Mouse (Mus musculus) limb, embryonic 15.5 days (tissue): ENCODE data around the gene Pde9a. TPM values are rescaled to one million over a fixed set of nuclear protein-coding genes. Genes with fewer than 3 reads are reported as not detected.
"Not testable (repeated sequence)": the region's sequence is repeated elsewhere in the genome, so short reads cannot be mapped to it uniquely, and the experiment has no call there.

ENCODE experiments used
- ATAC-seq: fragments of 200-750 bp; cut with Nextera tagmentation; 2 replicates; pipeline ENCODE4 v1.8.0; 2017; ENCODE audit warnings: low read depth, moderate TSS enrichment; ENCODE audit not compliant: insufficient number of reproducible peaks, low FRiP score, low TSS enrichment
- H3K27ac ChIP-seq: fragments of 300-500 bp; sonication (generic); 2 replicates; pipeline ENCODE4 v1.5.1; 2015; ENCODE audit warnings: moderate library complexity, mild to moderate bottlenecking, inconsistent platforms
- H3K27me3 ChIP-seq: fragments of 300-500 bp; sonication (generic); 2 replicates; pipeline ENCODE4 v1.6.1; 2015; ENCODE audit warnings: inconsistent platforms
- H3K36me3 ChIP-seq: fragments of 300-500 bp; sonication (generic); 2 replicates; pipeline ENCODE4 v1.6.1; 2015; ENCODE audit warnings: inconsistent platforms
- H3K4me1 ChIP-seq: fragments of 300-500 bp; sonication (generic); 2 replicates; pipeline ENCODE4 v1.6.1; 2015; ENCODE audit warnings: inconsistent platforms
- H3K4me2 ChIP-seq: fragments of 300-500 bp; sonication (generic); 2 replicates; pipeline ENCODE4 v1.6.1; 2015; ENCODE audit warnings: mild to moderate bottlenecking, inconsistent platforms
- H3K4me3 ChIP-seq: fragments of 300-500 bp; sonication (generic); 2 replicates; pipeline ENCODE4 v1.5.1; 2015; ENCODE audit warnings: mild to moderate bottlenecking, inconsistent platforms
- H3K9ac ChIP-seq: fragments of 300-500 bp; sonication (generic); 2 replicates; pipeline ENCODE4 v1.6.1; 2015; ENCODE audit warnings: inconsistent platforms
- H3K9me3 ChIP-seq: fragments of 300-500 bp; sonication (generic); 2 replicates; pipeline ENCODE4 v1.6.1; 2016; ENCODE audit warnings: inconsistent platforms
- WGBS: fragments of 180-500 bp; shearing (Covaris S2); methylation state at CpG from one replicate; pipeline ENCODE4 v1.1.7; 2015; 5-methylcytosine and 5-hydroxymethylcytosine counted together
- polyA plus RNA-seq: library from polyadenylated mRNA; unstranded; fragments of >200 nt; fragmentation: Nextera tagmentation; extraction: Ambion mirVana; gene quantifications from 2 replicates; pipeline ENCODE4 v1.2.1, GENCODE M21; 2015

Pde9a gene
- 23.4 and 23.9 TPM in 2 replicates for polyA plus RNA-seq

GRCm38 (mm10) chr17:31385671-31386665, at the start of gene Pde9a:
Gene Pde9a, plus strand, starts transcription at chr17:31386210.
- no peaks in the 10 kb centered on the region for H3K27me3 ChIP-seq
- peak; percentile 84 for ATAC-seq
- H3K9me3 ChIP-seq, result no peaks in the 10 kb centered on the region
- H3K4me2 ChIP-seq, result peak within 1 kb of the TSS; percentile 86
- H3K9ac ChIP-seq, result peak within 1 kb of the TSS; percentile 66
- H3K4me3 ChIP-seq, result peak within 1 kb of the TSS; percentile 74
- H3K4me1 ChIP-seq, result peaks cover 61% of the 10 kb centered on the region
- peak within 1 kb of the TSS; percentile 72 for H3K27ac ChIP-seq
- WGBS, result 1% methylated on average over 45 of the region's 56 CpGs
- no peaks in the 10 kb centered on the region for H3K36me3 ChIP-seq

DNA sequence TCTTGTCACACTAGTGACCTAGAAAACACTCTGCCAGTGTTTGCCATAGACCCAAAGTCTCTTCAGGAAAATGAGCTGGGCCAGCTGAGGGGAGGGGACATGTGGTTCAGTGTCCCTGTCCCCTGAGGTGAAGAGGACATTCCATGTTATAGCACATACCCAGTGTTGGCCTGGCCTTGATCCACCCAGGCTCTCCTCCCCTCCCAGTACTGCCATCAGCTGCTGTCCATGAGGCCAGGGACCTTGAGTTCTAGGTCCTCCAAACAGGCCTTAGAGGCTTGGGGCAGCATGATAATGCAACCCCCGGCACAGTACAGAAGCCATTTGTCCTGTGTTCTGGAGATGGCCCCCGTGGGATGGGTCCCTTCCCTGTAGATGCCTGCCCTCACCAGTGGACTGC, 46.2 kb upstream of the Pde9a start:
- Histone ChIP-seq H3K4me3 (no peak overlapping the region), H3K4me1 (no peaks in the 10 kb centered on the region), H3K9ac (no peak overlapping the region), H3K27ac (no peak overlapping the region), H3K4me2 (no peak overlapping the region), H3K27me3 (no peaks in the 10 kb centered on the region), H3K9me3 (no peaks in the 10 kb centered on the region), H3K36me3 (no peaks in the 10 kb centered on the region)
- no peak for ATAC-seq
- 77% methylated on average over 2 of the region's 2 CpGs for WGBS

DNA sequence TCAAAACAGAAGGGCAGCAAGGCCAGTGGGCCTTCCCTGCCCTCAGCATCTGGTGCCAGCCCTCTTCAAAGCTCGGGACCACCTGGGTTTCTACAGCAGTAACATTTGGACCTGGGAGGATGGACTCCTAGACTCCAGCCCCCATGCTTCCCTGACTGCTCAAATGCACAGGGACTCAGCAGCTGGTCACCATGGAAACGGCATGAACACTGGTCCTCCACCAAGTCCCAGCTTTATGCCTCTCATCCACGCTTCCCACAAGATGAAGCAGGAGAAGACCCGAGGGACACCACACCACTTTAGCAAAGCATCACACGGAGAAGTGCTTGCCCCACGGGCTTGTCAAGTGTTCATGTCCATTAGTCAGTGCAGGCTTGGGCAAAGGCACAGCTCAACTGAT, 43.8 kb upstream of the Pde9a start:
- Histone ChIP-seq H3K27ac (no peak overlapping the region), H3K9me3 (no peaks in the 10 kb centered on the region), H3K4me1 (no peaks in the 10 kb centered on the region), H3K9ac (no peak overlapping the region), H3K36me3 (no peaks in the 10 kb centered on the region), H3K4me3 (no peak overlapping the region), H3K27me3 (no peaks in the 10 kb centered on the region), H3K4me2 (no peak overlapping the region)
- ATAC-seq, result no peak
- WGBS, result 59% methylated on average over 6 of the region's 6 CpGs

- no peak overlapping the region for H3K9ac ChIP-seq
- H3K27me3 ChIP-seq, result no peaks in the 10 kb centered on the region
- H3K4me1 ChIP-seq, result no peaks in the 10 kb centered on the region
- no peak overlapping the region for H3K4me2 ChIP-seq
- no peaks in the 10 kb centered on the region for H3K36me3 ChIP-seq
- H3K9me3 ChIP-seq, result no peaks in the 10 kb centered on the region
- no peak overlapping the region for H3K27ac ChIP-seq
- no peak for ATAC-seq
- no peak overlapping the region for H3K4me3 ChIP-seq
- 43% methylated on average over 5 of the region's 5 CpGs for WGBS
Observed at GRCm38 (mm10) chr17:31344172-31344801, 41.7 kb upstream of the Pde9a start.

- no peak overlapping the region for H3K27ac ChIP-seq
- H3K4me3 ChIP-seq, result no peak overlapping the region
- H3K9me3 ChIP-seq, result no peaks in the 10 kb centered on the region
- no peaks in the 10 kb centered on the region for H3K4me1 ChIP-seq
- no peaks in the 10 kb centered on the region for H3K36me3 ChIP-seq
- H3K4me2 ChIP-seq, result no peak overlapping the region
- ATAC-seq, result no peak
- H3K27me3 ChIP-seq, result no peaks in the 10 kb centered on the region
- 83% methylated on average over 3 of the region's 3 CpGs for WGBS
- no peak overlapping the region for H3K9ac ChIP-seq
Observed at GRCm38 (mm10) chr17:31344816-31345215, 41.2 kb upstream of the Pde9a start.

GRCm38 (mm10) chr17:31348129-31348528, 37.9 kb upstream of the Pde9a start:
- Histone ChIP-seq H3K9me3 (no peaks in the 10 kb centered on the region), H3K4me3 (no peak overlapping the region), H3K4me1 (peaks cover 4% of the 10 kb centered on the region; the same call in 1 of the 2 replicates), H3K36me3 (no peaks in the 10 kb centered on the region), H3K9ac (no peak overlapping the region), H3K4me2 (no peak overlapping the region), H3K27ac (no peak overlapping the region), H3K27me3 (no peaks in the 10 kb centered on the region)
- 82% methylated on average over 5 of the region's 5 CpGs for WGBS
- ATAC-seq, result no peak

GRCm38 (mm10) chr17:31349388-31349787, 36.6 kb upstream of the Pde9a start:
- no peak for ATAC-seq
- no peaks in the 10 kb centered on the region for H3K36me3 ChIP-seq
- H3K4me2 ChIP-seq, result no peak overlapping the region
- H3K9me3 ChIP-seq, result no peaks in the 10 kb centered on the region
- H3K27ac ChIP-seq, result no peak overlapping the region
- WGBS, result 78% methylated on average over 12 of the region's 12 CpGs
- H3K27me3 ChIP-seq, result no peaks in the 10 kb centered on the region
- H3K4me1 ChIP-seq, result peaks cover 4% of the 10 kb centered on the region; the same call in 1 of the 2 replicates
- no peak overlapping the region for H3K9ac ChIP-seq
- H3K4me3 ChIP-seq, result no peak overlapping the region

GRCm38 (mm10) chr17:31351984-31352383, 34.0 kb upstream of the Pde9a start:
- Histone ChIP-seq H3K9me3 (no peaks in the 10 kb centered on the region), H3K9ac (no peak overlapping the region), H3K27me3 (no peaks in the 10 kb centered on the region), H3K36me3 (no peaks in the 10 kb centered on the region), H3K27ac (no peak overlapping the region), H3K4me3 (no peak overlapping the region), H3K4me2 (no peak overlapping the region), H3K4me1 (peaks cover 4% of the 10 kb centered on the region; the same call in 1 of the 2 replicates)
- WGBS, result 64% methylated on average over 8 of the region's 8 CpGs
- ATAC-seq, result no peak

GRCm38 (mm10) chr17:31353255-31353654, 32.8 kb upstream of the Pde9a start:
- no peak for ATAC-seq
- H3K36me3 ChIP-seq, result no peaks in the 10 kb centered on the region
- H3K4me2 ChIP-seq, result no peak overlapping the region
- H3K27ac ChIP-seq, result no peak overlapping the region
- no peak overlapping the region for H3K9ac ChIP-seq
- peaks cover 4% of the 10 kb centered on the region; the same call in 1 of the 2 replicates for H3K4me1 ChIP-seq
- WGBS, result 83% methylated on average over 2 of the region's 2 CpGs
- no peaks in the 10 kb centered on the region for H3K27me3 ChIP-seq
- H3K9me3 ChIP-seq, result no peaks in the 10 kb centered on the region
- H3K4me3 ChIP-seq, result no peak overlapping the region

DNA sequence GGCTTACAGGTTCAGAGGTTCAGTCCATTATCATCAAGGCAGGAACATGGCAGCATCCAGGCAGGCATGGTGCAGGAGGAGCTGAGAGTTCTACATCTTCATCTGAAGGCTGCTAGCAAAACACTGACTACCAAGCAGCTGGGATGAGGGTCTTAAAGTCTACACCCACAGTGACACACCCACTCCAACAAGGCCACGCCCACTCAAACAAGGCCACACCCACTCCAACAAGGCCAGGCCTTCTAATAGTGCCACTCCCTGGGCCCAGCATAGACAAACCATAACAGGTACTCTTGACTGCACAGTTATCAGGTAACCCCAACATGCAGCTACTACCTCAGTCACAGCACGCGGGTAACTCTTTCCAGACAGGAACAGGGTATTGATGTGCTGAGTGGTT, 31.3 kb upstream of the Pde9a start:
- H3K27me3 ChIP-seq, ATAC-seq, H3K36me3 ChIP-seq, H3K9ac ChIP-seq, H3K4me3 ChIP-seq, H3K9me3 ChIP-seq, H3K4me1 ChIP-seq, H3K4me2 ChIP-seq, H3K27ac ChIP-seq: not testable (repeated sequence)
- 68% methylated on average over 3 of the region's 3 CpGs for WGBS

- Histone ChIP-seq H3K9ac (no peak overlapping the region), H3K27ac (no peak overlapping the region), H3K9me3 (no peaks in the 10 kb centered on the region), H3K27me3 (no peaks in the 10 kb centered on the region), H3K4me1 (peaks cover 4% of the 10 kb centered on the region; the same call in 1 of the 2 replicates), H3K36me3 (no peaks in the 10 kb centered on the region), H3K4me2 (no peak overlapping the region), H3K4me3 (no peak overlapping the region)
- ATAC-seq, result no peak
- WGBS, result 37% methylated on average over 8 of the region's 8 CpGs
Observed at GRCm38 (mm10) chr17:31355792-31356502, 30.1 kb upstream of the Pde9a start.
